Mouse (Mus musculus) ES-E14 (cell line): ENCODE data around the gene Farsa. TPM values are rescaled to one million over a fixed set of nuclear protein-coding genes. Genes with fewer than 3 reads are reported as not detected.

Experiments used
- DNase-seq: peaks from one replicate; pipeline ENCODE4 v3.0.0-alpha.2; 2013; ENCODE audit warnings: low read depth, low spot score
- H3K27ac ChIP-seq: 2 replicates; pipeline ENCODE4 v1.5.1; 2012; ENCODE audit warnings: low read depth, mild to moderate bottlenecking, low read length, moderate library complexity, mixed read lengths; ENCODE audit not compliant: poor library complexity, insufficient read depth, severe bottlenecking
- H3K36me3 ChIP-seq: 2 replicates; pipeline ENCODE4 v1.6.1; 2012; ENCODE audit warnings: mild to moderate bottlenecking, low read length, moderate library complexity, mixed read lengths; ENCODE audit not compliant: control insufficient read depth, poor library complexity, insufficient read depth, severe bottlenecking
- H3K4me1 ChIP-seq, 2 experiments: fragments of 150-350 bp in 1 of 2; sonication (generic) in 1 of 2; 2 replicates each; pipeline ENCODE4 v1.6.1; 2012; ENCODE audit warnings: low read length in 2 of 2, mild to moderate bottlenecking in 1 of 2, mixed read lengths in 1 of 2; ENCODE audit not compliant: control insufficient read depth in 2 of 2, insufficient read depth in 2 of 2, poor library complexity in 1 of 2
- H3K4me3 ChIP-seq, 2 experiments: fragments of 150-350 bp in 1 of 2; sonication (generic) in 1 of 2; 2 replicates each; pipeline ENCODE4 v1.5.1; 2012; ENCODE audit warnings: low read length in 2 of 2, low read depth in 1 of 2, mild to moderate bottlenecking in 1 of 2, mixed read lengths in 1 of 2; ENCODE audit not compliant: insufficient read depth in 1 of 2, poor library complexity in 1 of 2, severe bottlenecking in 1 of 2
- H3K9ac ChIP-seq: 2 replicates; pipeline ENCODE4 v1.6.1; 2012; ENCODE audit warnings: low read depth, mild to moderate bottlenecking, low read length, mixed read lengths; ENCODE audit not compliant: poor library complexity, insufficient read depth, severe bottlenecking
- H3K9me3 ChIP-seq: fragments of 150-350 bp; sonication (generic); 2 replicates; pipeline ENCODE4 v1.6.1; 2012; ENCODE audit warnings: low read depth, mild to moderate bottlenecking, low read length; ENCODE audit not compliant: control insufficient read depth, insufficient read depth
- CHD2 ChIP-seq: IDR thresholded peaks from 2 replicates; pipeline ENCODE4 v1.6.1; 2014; ENCODE audit warnings: mild to moderate bottlenecking, low read depth, low read length, inconsistent platforms
- HCFC1 ChIP-seq: IDR thresholded peaks from 2 replicates; pipeline ENCODE4 v1.6.1; 2012; ENCODE audit warnings: low read length, inconsistent platforms, borderline replicate concordance; ENCODE audit not compliant: insufficient read depth
- MAFK ChIP-seq: IDR thresholded peaks from 2 replicates; pipeline ENCODE4 v1.6.1; 2014; ENCODE audit warnings: mild to moderate bottlenecking, low read depth, low read length, inconsistent platforms; ENCODE audit not compliant: insufficient read depth
- ZC3H11A ChIP-seq: IDR thresholded peaks from 2 replicates; pipeline ENCODE4 v1.6.1; 2012; ENCODE audit warnings: low read depth, mild to moderate bottlenecking, inconsistent platforms, low read length, borderline replicate concordance
- ZNF384 ChIP-seq: IDR thresholded peaks from 2 replicates; pipeline ENCODE4 v1.6.1; 2012; ENCODE audit warnings: low read depth, low read length, inconsistent platforms
- in situ Hi-C, 2 experiments: fragments of 600-800 bp; cut with MboI; formaldehyde crosslinking; loops; one replicate each; pipeline ENCODE4 v1.15.1; 2025; ENCODE audit warnings: low sequenced_read_pairs in 2 of 2, inconsistent platforms in 1 of 2; ENCODE audit not compliant: unreplicated experiment in 2 of 2
- total RNA-seq: library from RNA; depleted of rRNA; stranded (reverse); fragments of 300-350 nt; gene quantifications from 2 replicates; pipeline ENCODE4 v1.2.3, GENCODE M21; 2012

The Farsa gene
- total RNA-seq, 1 experiment: 123 TPM

DNA sequence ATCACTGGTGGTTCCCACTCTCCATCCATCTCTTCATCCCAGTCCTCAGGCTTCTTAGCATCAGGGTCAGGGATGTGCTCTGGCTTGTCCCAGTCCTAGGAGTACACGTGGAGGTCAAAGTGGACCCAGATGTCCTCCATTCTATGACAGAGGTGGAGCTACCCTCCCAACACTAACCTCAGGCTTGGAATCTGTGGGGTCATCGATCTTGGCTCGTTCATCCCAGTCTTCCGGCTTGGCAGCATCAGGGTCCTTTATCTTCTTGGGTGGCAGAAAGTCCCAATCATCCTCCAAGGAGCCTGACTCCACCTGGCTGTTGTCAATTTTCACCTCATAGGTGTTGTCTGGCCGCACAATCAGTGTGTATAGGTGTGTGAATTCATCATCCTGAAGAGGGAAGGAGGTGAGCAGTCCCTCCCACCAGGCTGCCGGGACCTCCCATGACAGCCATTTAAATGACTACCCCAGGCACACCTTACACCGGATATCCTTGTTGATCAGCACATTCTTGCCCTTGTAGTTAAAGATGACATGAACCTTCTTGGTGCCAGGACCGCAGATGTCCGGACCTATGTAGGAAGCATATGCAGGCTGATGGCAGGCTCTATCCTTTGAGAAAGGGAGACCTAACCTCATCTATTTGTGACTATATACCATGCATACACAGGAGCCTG is 12.3 kb upstream of the Farsa start:
- TF ChIP-seq MAFK (no peak), ZC3H11A (no peak), HCFC1 (no peak), ZNF384 (no peak)
- no peak for DNase-seq
- Histone ChIP-seq H3K36me3 (peaks cover 36% of the 10 kb centered on the region), H3K4me1 (peaks cover 6 to 15% of the 10 kb centered on the region in 2 experiments; a peak in 3 of 4 replicates), H3K9ac (peak overlapping the region; percentile 22; the same call in 1 of the 2 replicates), H3K9me3 (no peaks in the 10 kb centered on the region), H3K4me3 (peak overlapping the region; percentile 77 to 83; a peak in 2 of 4 replicates), H3K27ac (no peak overlapping the region; the same call in 1 of the 2 replicates)
- in situ Hi-C loops: no loop called here

DNA sequence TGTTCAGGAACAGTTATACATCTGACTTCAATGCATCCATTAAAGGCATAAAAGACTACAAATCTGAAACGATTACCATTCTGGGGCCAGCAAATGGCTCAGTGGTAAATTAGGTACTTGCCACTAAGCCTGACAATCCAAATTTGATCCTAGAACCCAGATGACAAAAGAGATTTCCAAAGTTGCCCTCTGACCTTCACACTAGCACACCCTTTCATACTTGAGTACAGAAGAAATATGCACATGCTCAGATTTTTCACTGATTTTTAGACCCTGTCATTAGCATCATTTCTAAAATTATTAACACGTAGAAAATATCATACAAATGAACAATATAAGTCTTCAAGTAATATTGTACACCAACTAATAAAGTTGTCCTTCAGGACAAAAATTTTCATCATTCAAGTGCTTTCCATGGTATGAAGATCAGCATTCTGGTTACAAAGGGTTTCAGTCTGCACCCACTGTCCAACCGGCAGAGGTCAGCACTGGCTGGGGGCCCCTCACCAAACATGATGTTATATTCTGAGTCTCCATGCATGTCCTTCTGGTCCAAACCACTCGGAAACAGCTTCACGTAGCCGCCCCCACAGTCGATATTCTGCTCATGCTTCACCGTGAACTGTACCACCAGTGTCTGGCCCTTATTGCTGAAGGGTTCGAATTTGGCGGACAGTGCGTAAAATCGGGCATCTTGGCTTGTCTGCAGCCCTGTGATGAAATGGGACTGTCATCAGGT is 11.3 kb upstream of the Farsa start:
- Histone ChIP-seq H3K9ac (peak overlapping the region; percentile 88), H3K9me3 (no peaks in the 10 kb centered on the region), H3K4me1 (peaks cover 6 to 13% of the 10 kb centered on the region in 2 experiments; a peak in 2 of 4 replicates), H3K27ac (no peak overlapping the region; the same call in 1 of the 2 replicates), H3K36me3 (peaks cover 36% of the 10 kb centered on the region), H3K4me3 (peak overlapping the region; percentile 77 to 83)
- no peak for DNase-seq
- in situ Hi-C loops: no loop called here
- no peak for TF ChIP-seq MAFK

DNA sequence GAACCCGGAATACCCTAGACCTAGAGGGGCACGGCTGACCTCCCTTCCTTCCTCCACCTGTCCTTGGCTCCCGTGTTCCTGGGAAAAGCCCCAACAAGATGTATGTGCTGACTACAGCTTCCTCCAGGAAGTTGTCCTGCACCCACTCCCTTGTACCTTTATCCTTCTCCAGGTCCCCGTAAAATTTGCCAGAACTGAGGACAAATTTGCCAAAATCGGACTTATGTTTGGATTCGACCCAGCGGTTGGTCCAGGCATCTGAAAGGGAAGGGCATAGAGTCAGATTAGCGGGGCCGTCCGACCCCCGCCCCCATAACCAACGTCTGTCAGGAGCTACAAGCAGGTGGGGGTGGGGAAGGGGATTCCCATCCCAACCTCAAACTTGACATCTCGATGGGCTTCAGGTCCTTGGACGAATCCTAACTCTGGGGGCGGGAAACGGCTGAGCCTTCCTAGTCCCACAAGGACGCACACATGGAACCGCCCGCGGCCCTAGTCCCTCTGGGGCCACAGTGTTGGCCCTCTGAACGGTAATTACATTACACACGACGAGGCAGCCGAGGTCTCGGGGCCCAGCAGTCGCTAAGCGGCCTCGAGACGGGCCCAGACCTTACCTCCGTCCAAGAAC is 10.6 kb upstream of the Farsa start:
- peak overlapping the region; percentile 25 for H3K27ac ChIP-seq
- peak overlapping the region; percentile 88 for H3K9ac ChIP-seq
- H3K9me3 ChIP-seq: no peaks in the 10 kb centered on the region
- H3K4me1 ChIP-seq: peaks cover 6 to 13% of the 10 kb centered on the region in 2 experiments; a peak in 2 of 4 replicates
- in situ Hi-C loops: no loop called here
- TF ChIP-seq MAFK: no peak
- TF ChIP-seq ZNF384: no peak
- no peak for TF ChIP-seq ZC3H11A
- no peak for TF ChIP-seq HCFC1
- TF ChIP-seq CHD2: no peak
- no peak for DNase-seq
- peaks cover 36% of the 10 kb centered on the region for H3K36me3 ChIP-seq
- H3K4me3 ChIP-seq: peak overlapping the region; percentile 77 to 83

DNA sequence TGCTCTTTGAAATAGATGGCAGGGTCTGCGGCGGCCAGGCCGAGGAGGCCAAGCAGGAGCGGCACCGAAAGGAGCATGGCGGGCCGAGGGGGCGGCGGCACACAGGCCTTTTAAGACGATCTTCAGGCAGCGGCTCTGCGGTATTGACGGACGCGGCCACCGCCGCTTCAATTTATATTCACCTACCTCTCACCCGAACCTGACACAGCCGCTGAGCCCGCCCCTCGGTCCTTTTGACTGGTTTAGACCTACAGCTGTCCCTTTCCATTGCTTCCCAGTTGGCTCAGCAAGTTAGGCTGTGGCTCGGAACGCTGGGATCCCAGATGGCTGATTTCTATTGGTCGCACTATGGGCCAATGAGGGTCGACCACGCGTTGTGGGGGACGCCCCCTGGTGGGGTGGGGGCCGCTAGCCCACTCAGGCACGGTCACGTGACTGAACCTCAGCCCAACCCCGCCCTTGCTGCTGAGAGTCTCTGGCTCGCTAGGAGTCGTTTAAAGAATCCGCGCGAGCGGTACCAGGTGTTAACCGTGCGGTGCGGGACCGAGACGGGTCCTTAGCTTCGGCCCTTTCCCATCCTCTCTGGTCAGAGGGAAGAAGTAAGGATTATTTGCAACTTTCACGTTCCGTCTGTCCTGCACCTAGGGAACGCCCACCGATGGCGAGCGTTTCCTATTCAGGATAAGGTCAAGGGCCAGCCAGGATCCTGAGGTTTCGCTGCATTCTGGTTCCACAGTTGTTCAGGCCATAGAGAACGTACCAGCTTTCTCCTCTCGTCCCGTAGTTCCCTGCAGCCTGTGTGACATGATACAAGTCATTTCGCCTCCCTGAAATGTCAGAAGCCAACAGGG is 9.8 kb upstream of the Farsa start, which contains the start of gene Calr:
TSS of gene Calr (minus strand) at position 213 of the 851 bp plus-strand sequence.
- Histone ChIP-seq H3K9ac (peak within 1 kb of the TSS; percentile 89), H3K27ac (peak within 1 kb of the TSS; percentile 89)
- no peak for TF ChIP-seq ZNF384
- peak; percentile 87 for TF ChIP-seq CHD2
- TF ChIP-seq MAFK: no peak
- TF ChIP-seq HCFC1: peak; percentile 4; the same call in 1 of the 2 replicates
- TF ChIP-seq ZC3H11A: no peak

More for the DNA sequence above, 9.8 kb upstream of the Farsa start, which contains the start of gene Calr:
- peaks cover 6 to 13% of the 10 kb centered on the region in 2 experiments; a peak in 2 of 4 replicates for H3K4me1 ChIP-seq
- peak; percentile 98 for DNase-seq
- no peaks in the 10 kb centered on the region for H3K9me3 ChIP-seq
- peaks cover 35% of the 10 kb centered on the region for H3K36me3 ChIP-seq
- in situ Hi-C loops: no loop called here
- peak within 1 kb of the TSS; percentile 77 to 83 for H3K4me3 ChIP-seq
